Mouse (Mus musculus): ENCODE results near the gene Supv3l1. TPM values are rescaled to one million over a fixed set of nuclear protein-coding genes. Genes with fewer than 3 reads are reported as not detected.

Supv3l1 gene
- polyA plus RNA-seq, 1 experiment: 16.6 TPM

DNA sequence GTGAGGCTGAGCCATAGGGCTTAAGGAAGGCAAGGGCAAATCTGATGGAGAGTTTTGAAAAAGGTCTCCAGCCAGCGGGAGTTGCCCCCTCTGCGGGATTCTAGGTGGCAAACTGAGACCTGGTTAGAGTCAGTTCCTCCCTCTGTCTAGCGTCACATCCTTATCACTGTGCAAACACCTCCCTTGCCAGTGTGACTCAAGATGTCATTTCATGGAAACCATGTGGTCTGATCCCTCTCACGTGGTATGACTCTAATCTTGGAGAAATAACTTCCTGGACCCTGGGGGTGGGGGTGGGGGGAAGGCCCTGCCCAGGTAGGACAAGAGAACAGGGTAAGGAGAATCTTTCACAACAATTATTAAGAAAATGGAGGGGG is 35.9 kb downstream of the Supv3l1 start:
- no peak for DNase-seq (ENCODE audit: low read depth)

GRCm38 (mm10) chr10:62412906-62413605 is 36.5 kb downstream of the Supv3l1 start:
- DNase-seq (ENCODE audit: low read depth): no peak

GRCm38 (mm10) chr10:62411431-62412410 is 37.8 kb downstream of the Supv3l1 start:
- DNase-seq (ENCODE audit: low read depth): no peak

- DNase-seq (ENCODE audit: low read depth): no peak
These were observed 38.6 kb downstream of the Supv3l1 start for GRCm38 (mm10) chr10:62410943-62411342.

GRCm38 (mm10) chr10:62404901-62405300 is 44.6 kb downstream of the Supv3l1 start:
- no peak for DNase-seq (ENCODE audit: low read depth)

DNA sequence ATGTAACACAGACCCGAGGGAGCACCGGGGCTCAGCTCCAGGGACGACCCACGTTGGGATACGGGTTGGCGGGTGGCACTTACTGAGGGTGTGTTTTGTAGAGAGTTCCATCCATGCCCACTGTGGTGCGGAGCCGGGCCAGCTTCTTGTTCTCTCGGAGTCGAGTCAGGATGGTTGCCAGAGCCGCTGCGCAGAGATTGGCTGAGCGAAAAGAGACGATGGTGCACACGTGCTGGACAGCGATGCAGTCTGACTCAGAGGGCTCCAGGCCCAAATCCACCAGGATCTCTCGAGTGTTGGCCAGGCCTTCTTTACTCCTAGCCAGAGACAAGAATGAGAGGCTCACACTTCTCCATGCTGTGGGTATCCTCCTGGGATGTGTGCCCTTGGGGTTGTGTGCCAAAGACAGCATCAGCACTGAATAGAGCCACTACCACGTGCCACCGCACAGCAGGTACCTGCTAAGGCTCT is 47.9 kb downstream of the Supv3l1 start:
- DNase-seq (ENCODE audit: low read depth): no peak

- no peak for DNase-seq (ENCODE audit: low read depth)
These were observed 66.5 kb downstream of the Supv3l1 start for GRCm38 (mm10) chr10:62383011-62383410.

- no peak for DNase-seq (ENCODE audit: low read depth)
These were observed 68.6 kb downstream of the Supv3l1 start for GRCm38 (mm10) chr10:62380936-62381335.

DNA sequence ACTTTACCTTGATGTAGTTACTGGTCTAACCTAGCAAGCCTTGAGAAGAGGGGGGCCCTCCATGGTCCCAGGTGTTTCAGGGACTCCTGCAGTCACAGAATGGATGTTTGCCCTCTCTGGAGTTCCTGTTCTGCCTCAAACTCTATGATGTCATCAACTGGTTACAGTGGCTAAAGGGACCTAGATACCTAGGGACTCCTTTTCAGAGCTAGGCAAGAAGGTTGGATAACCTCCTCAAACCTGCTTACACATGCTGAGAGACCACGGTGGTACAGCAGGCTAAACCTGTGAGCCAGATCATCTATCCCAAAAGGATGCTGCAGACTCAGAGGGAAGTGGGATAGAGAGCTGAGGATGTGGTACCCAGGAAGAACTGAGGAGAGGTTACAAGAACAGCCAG is 69.7 kb downstream of the Supv3l1 start, which contains the start of gene Hk1:
Gene Hk1, minus strand, starts transcription at position 101 of the 400 bp plus-strand sequence.
- DNase-seq (ENCODE audit: low read depth): no peak

Other genes with a start within 250 kb of the Supv3l1 start
- 112 and 132 TPM in 2 replicates for gene Tspan15, start 218.5 kb downstream of the Supv3l1 start, polyA plus RNA-seq (2012; rRNA removed)
- 0.10 and 0.36 TPM in 2 replicates for gene Tacr2, start 197.3 kb downstream of the Supv3l1 start, polyA plus RNA-seq (2012; rRNA removed)
- 22.4 and 33.7 TPM in 2 replicates for gene Hk1, start 69.8 kb downstream of the Supv3l1 start, polyA plus RNA-seq (2012; rRNA removed)
- gene Hkdc1, start 27.2 kb downstream of the Supv3l1 start, polyA plus RNA-seq (2012; rRNA removed): 0.12 and 0.16 TPM in 2 replicates
- 0.36 and 0.44 TPM in 2 replicates for gene 4930507D05Rik, start 249 bp downstream of the Supv3l1 start, polyA plus RNA-seq (2012; rRNA removed)
- gene Vps26a, start 37.1 kb upstream of the Supv3l1 start, polyA plus RNA-seq (2012; rRNA removed): 15.8 and 16.5 TPM in 2 replicates
- gene Srgn, start 77.7 kb upstream of the Supv3l1 start, polyA plus RNA-seq (2012; rRNA removed): 54.0 and 55.6 TPM in 2 replicates
- 26.0 and 34.4 TPM in 2 replicates for gene Kif1bp, start 128.7 kb upstream of the Supv3l1 start, polyA plus RNA-seq (2012; rRNA removed)
- 13.8 and 15.6 TPM in 2 replicates for gene Ddx21, start 152.5 kb upstream of the Supv3l1 start, polyA plus RNA-seq (2012; rRNA removed)
- 19.5 and 24.8 TPM in 2 replicates for gene Ddx50, start 201.5 kb upstream of the Supv3l1 start, polyA plus RNA-seq (2012; rRNA removed)

Measured in gonadal fat pad, adult 2 months (tissue).